Mouse (Mus musculus): ENCODE measurements around the gene Rab20. TPM values are rescaled to one million over a fixed set of nuclear protein-coding genes. Genes with fewer than 3 reads are reported as not detected.

The Rab20 gene
- 9.6 and 15.0 TPM in 2 replicates for polyA plus RNA-seq (2012; rRNA removed)

- peaks cover 22% of the 10 kb centered on the region for H3K4me1 ChIP-seq (replicated peaks; ENCODE audit: control insufficient read depth, insufficient read depth, low read length)
- 1% methylated on average over 69 of the region's 69 CpGs for WGBS
- DNase-seq = peak; percentile 43
- TF ChIP-seq CTCF (IDR thresholded peaks at IDR 0.05; ENCODE audit: borderline replicate concordance, control insufficient read depth, extremely low read depth, insufficient read depth, low read length, poor library complexity) (no peak), POLR2A (IDR thresholded peaks at IDR 0.05; ENCODE audit: control insufficient read depth, extremely low read depth, insufficient read depth, low read length, poor library complexity) (no peak)
- no peaks in the 10 kb centered on the region for H3K36me3 ChIP-seq (ENCODE audit: control insufficient read depth, insufficient read depth, low read length)
- H3K4me3 ChIP-seq (ENCODE audit: control insufficient read depth, insufficient read depth, low read length) = peak within 1 kb of the TSS; percentile 55
- no peak within 1 kb of the TSS for H3K27ac ChIP-seq (ENCODE audit: control insufficient read depth, insufficient read depth, low read length)
- H3K27me3 ChIP-seq (ENCODE audit: control insufficient read depth, insufficient read depth, low read length) = peaks cover 25% of the 10 kb centered on the region
These were observed at the start of gene Rab20 for GRCm38 (mm10) chr8:11477811-11478761. TSS of gene Rab20 (minus strand) at chr8:11478710.

GRCm38 (mm10) chr8:11523331-11523730, 44.8 kb upstream of the Rab20 start:
- Histone ChIP-seq H3K36me3 (ENCODE audit: control insufficient read depth, insufficient read depth, low read length) (no peaks in the 10 kb centered on the region; the same call in 1 of the 2 replicates), H3K4me1 (replicated peaks; ENCODE audit: control insufficient read depth, insufficient read depth, low read length) (no peaks in the 10 kb centered on the region), H3K27ac (ENCODE audit: control insufficient read depth, insufficient read depth, low read length) (no peak overlapping the region), H3K4me3 (ENCODE audit: control insufficient read depth, insufficient read depth, low read length) (no peak overlapping the region), H3K27me3 (ENCODE audit: control insufficient read depth, insufficient read depth, low read length) (no peaks in the 10 kb centered on the region)
- no peak for DNase-seq
- TF ChIP-seq POLR2A (IDR thresholded peaks at IDR 0.05; ENCODE audit: control insufficient read depth, extremely low read depth, insufficient read depth, low read length, poor library complexity) (no peak), CTCF (IDR thresholded peaks at IDR 0.05; ENCODE audit: borderline replicate concordance, control insufficient read depth, extremely low read depth, insufficient read depth, low read length, poor library complexity) (no peak)
- WGBS = 98% methylated on average over 3 of the region's 3 CpGs

GRCm38 (mm10) chr8:11518676-11519075, 40.2 kb upstream of the Rab20 start:
- no peaks in the 10 kb centered on the region for H3K4me1 ChIP-seq (replicated peaks; ENCODE audit: control insufficient read depth, insufficient read depth, low read length)
- no peak for DNase-seq
- H3K27me3 ChIP-seq (ENCODE audit: control insufficient read depth, insufficient read depth, low read length) = no peaks in the 10 kb centered on the region
- H3K36me3 ChIP-seq (ENCODE audit: control insufficient read depth, insufficient read depth, low read length) = peaks cover 3% of the 10 kb centered on the region
- no peak overlapping the region for H3K27ac ChIP-seq (ENCODE audit: control insufficient read depth, insufficient read depth, low read length)
- 92% methylated on average over 11 of the region's 11 CpGs for whole genome bisulfite sequencing
- TF ChIP-seq POLR2A (IDR thresholded peaks at IDR 0.05; ENCODE audit: control insufficient read depth, extremely low read depth, insufficient read depth, low read length, poor library complexity) (no peak), CTCF (IDR thresholded peaks at IDR 0.05; ENCODE audit: borderline replicate concordance, control insufficient read depth, extremely low read depth, insufficient read depth, low read length, poor library complexity) (no peak)
- H3K4me3 ChIP-seq (ENCODE audit: control insufficient read depth, insufficient read depth, low read length) = no peak overlapping the region

GRCm38 (mm10) chr8:11518056-11518396, 39.5 kb upstream of the Rab20 start:
- H3K36me3 ChIP-seq (ENCODE audit: control insufficient read depth, insufficient read depth, low read length) = peaks cover 9% of the 10 kb centered on the region
- WGBS = 91% methylated on average over 6 of the region's 6 CpGs
- DNase-seq = no peak
- TF ChIP-seq POLR2A (IDR thresholded peaks at IDR 0.05; ENCODE audit: control insufficient read depth, extremely low read depth, insufficient read depth, low read length, poor library complexity) = no peak
- no peak for TF ChIP-seq CTCF (IDR thresholded peaks at IDR 0.05; ENCODE audit: borderline replicate concordance, control insufficient read depth, extremely low read depth, insufficient read depth, low read length, poor library complexity)
- H3K27ac ChIP-seq (ENCODE audit: control insufficient read depth, insufficient read depth, low read length) = no peak overlapping the region
- H3K27me3 ChIP-seq (ENCODE audit: control insufficient read depth, insufficient read depth, low read length) = no peaks in the 10 kb centered on the region
- no peak overlapping the region for H3K4me3 ChIP-seq (ENCODE audit: control insufficient read depth, insufficient read depth, low read length)
- H3K4me1 ChIP-seq (replicated peaks; ENCODE audit: control insufficient read depth, insufficient read depth, low read length) = no peaks in the 10 kb centered on the region

- Histone ChIP-seq H3K27me3 (ENCODE audit: control insufficient read depth, insufficient read depth, low read length) (no peaks in the 10 kb centered on the region), H3K4me1 (replicated peaks; ENCODE audit: control insufficient read depth, insufficient read depth, low read length) (no peaks in the 10 kb centered on the region), H3K27ac (ENCODE audit: control insufficient read depth, insufficient read depth, low read length) (no peak overlapping the region), H3K36me3 (ENCODE audit: control insufficient read depth, insufficient read depth, low read length) (peaks cover 14% of the 10 kb centered on the region), H3K4me3 (ENCODE audit: control insufficient read depth, insufficient read depth, low read length) (no peak overlapping the region)
- WGBS = 92% methylated on average over 16 of the region's 16 CpGs
- no peak for TF ChIP-seq POLR2A (IDR thresholded peaks at IDR 0.05; ENCODE audit: control insufficient read depth, extremely low read depth, insufficient read depth, low read length, poor library complexity)
- no peak for TF ChIP-seq CTCF (IDR thresholded peaks at IDR 0.05; ENCODE audit: borderline replicate concordance, control insufficient read depth, extremely low read depth, insufficient read depth, low read length, poor library complexity)
- no peak for DNase-seq
These were observed 39.0 kb upstream of the Rab20 start for GRCm38 (mm10) chr8:11517366-11518055.

- Histone ChIP-seq H3K27ac (ENCODE audit: control insufficient read depth, insufficient read depth, low read length) (no peak overlapping the region), H3K36me3 (ENCODE audit: control insufficient read depth, insufficient read depth, low read length) (peaks cover 26% of the 10 kb centered on the region), H3K27me3 (ENCODE audit: control insufficient read depth, insufficient read depth, low read length) (no peaks in the 10 kb centered on the region), H3K4me3 (ENCODE audit: control insufficient read depth, insufficient read depth, low read length) (no peak overlapping the region), H3K4me1 (replicated peaks; ENCODE audit: control insufficient read depth, insufficient read depth, low read length) (no peaks in the 10 kb centered on the region)
- TF ChIP-seq POLR2A (IDR thresholded peaks at IDR 0.05; ENCODE audit: control insufficient read depth, extremely low read depth, insufficient read depth, low read length, poor library complexity) = no peak
- no peak for TF ChIP-seq CTCF (IDR thresholded peaks at IDR 0.05; ENCODE audit: borderline replicate concordance, control insufficient read depth, extremely low read depth, insufficient read depth, low read length, poor library complexity)
- no peak for DNase-seq
- WGBS = 98% methylated on average over 9 of the region's 9 CpGs
These were observed 37.8 kb upstream of the Rab20 start for GRCm38 (mm10) chr8:11516292-11516691.
